Mouse (Mus musculus) lung, adult 2 months (tissue): Measurements from ENCODE around the gene Trp53. TPM values are rescaled to one million over a fixed set of nuclear protein-coding genes. Genes with fewer than 3 reads are reported as not detected.

ENCODE experiments used
- DNase-seq: peaks from one replicate; pipeline ENCODE4 v3.0.0; 2022
- H3K4me1 ChIP-seq: fragments of 200-500 bp; 2 replicates; pipeline ENCODE4 v1.6.1; 2011; ENCODE audit warnings: low read length; ENCODE audit not compliant: control insufficient read depth, insufficient read depth
- H3K4me3 ChIP-seq: fragments of 200-500 bp; replicated peaks from 2 replicates; pipeline ENCODE3; 2011; ENCODE audit warnings: low read depth, mild to moderate bottlenecking, control low read depth, low read length; ENCODE audit errors: extremely low read depth
- CTCF ChIP-seq: fragments of 200-500 bp; IDR thresholded peaks from 2 replicates; pipeline ENCODE4 v1.5.1; 2011; ENCODE audit warnings: mild to moderate bottlenecking, low read length, control low read depth; ENCODE audit not compliant: insufficient read depth
- POLR2A ChIP-seq: fragments of 200-500 bp; IDR thresholded peaks from 2 replicates; pipeline ENCODE4 v1.6.1; 2011; ENCODE audit warnings: low read depth, mild to moderate bottlenecking, control low read depth, low read length, borderline replicate concordance; ENCODE audit errors: extremely low read depth
- WGBS: fragments of 180-500 bp; shearing (Covaris S2); methylation state at CpG from one replicate; pipeline ENCODE4 v1.1.7; 2018; 5-methylcytosine and 5-hydroxymethylcytosine counted together
- polyA plus RNA-seq: library from polyadenylated mRNA; depleted of rRNA; stranded (reverse); fragments of >200 nt; gene quantifications from 2 replicates; pipeline ENCODE4 v1.2.3, GENCODE M21; 2012

The Trp53 gene
- polyA plus RNA-seq, 1 experiment = 75.0 TPM

DNA sequence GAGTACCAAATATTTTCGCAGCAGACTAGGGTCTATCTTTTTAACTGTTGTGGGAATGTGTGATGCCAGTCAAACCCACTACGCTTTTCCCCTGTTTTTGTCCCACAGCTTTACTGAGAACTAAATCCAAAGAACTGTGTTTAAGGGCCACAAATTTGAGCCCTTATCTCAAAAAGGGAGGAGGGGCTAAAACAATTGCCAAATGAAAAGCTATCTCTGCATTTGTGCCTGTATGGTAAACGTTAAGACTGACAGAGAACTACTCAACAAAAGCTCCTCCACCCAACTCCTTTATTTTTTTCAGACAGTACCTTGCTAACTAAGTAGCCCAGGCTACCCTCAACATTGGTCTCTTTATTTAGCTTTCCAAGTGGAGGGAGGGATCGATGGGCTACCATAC is 12.6 kb downstream of the Trp53 start:
- 75% methylated on average over 4 of the region's 4 CpGs for WGBS
- DNase-seq = no peak
- no peaks in the 10 kb centered on the region for H3K4me1 ChIP-seq
- no peak overlapping the region for H3K4me3 ChIP-seq
- no peak for TF ChIP-seq CTCF

DNA sequence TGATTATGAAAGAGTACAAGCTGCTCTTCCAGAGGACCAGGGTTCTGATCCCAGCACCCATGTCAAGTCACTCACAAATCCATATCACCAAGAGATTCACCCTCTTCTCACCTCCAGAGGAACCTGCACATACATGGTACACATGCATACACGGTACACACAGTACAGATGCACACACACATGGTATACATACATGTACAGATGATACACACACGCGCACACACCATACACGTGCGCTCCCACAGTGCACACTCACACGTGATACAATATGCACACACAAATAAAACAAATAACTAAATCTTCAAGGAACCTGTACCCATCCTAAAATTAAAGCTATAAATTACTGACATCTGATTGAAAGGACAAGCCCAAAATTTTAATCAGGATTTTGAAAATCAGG is 14.7 kb downstream of the Trp53 start:
- TF ChIP-seq POLR2A (no peak), CTCF (no peak)
- no peak for DNase-seq
- Histone ChIP-seq H3K4me1 (no peaks in the 10 kb centered on the region), H3K4me3 (no peak overlapping the region)
- WGBS = 95% methylated on average over 6 of the region's 6 CpGs

- H3K4me3 ChIP-seq = no peak overlapping the region
- WGBS = 18% methylated on average over 9 of the region's 9 CpGs
- no peaks in the 10 kb centered on the region for H3K4me1 ChIP-seq
- TF ChIP-seq CTCF (no peak), POLR2A (no peak)
- no peak for DNase-seq
Observed at GRCm38 (mm10) chr11:69599436-69599835, 19.3 kb downstream of the Trp53 start.

GRCm38 (mm10) chr11:69600098-69600497 is 19.9 kb downstream of the Trp53 start:
- 23% methylated on average over 6 of the region's 6 CpGs for WGBS
- TF ChIP-seq POLR2A = no peak
- no peak for TF ChIP-seq CTCF
- H3K4me3 ChIP-seq = no peak overlapping the region
- H3K4me1 ChIP-seq = no peaks in the 10 kb centered on the region
- DNase-seq = no peak

DNA sequence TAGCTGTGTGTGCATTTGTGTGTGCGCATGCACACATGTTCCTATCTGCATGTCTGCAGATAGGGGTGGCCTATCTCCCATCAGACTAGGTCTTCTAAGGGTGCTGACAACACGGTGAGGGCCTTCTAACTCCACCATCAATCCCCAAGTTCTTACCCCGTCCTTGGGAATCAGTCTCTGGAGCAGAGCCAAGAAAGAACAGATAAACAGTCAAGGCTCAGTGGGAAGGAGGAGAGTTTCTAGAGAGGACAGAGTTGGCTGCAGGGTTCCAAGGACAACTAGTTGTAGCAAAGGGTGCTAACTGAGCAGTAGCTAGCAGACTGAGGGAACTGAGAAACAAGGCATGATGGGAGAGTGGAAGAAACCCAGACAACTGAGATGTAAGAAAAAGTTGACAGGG is 21.6 kb downstream of the Trp53 start:
- H3K4me3 ChIP-seq = no peak overlapping the region
- H3K4me1 ChIP-seq = no peaks in the 10 kb centered on the region; the same call in 1 of the 2 replicates
- no peak for DNase-seq
- TF ChIP-seq POLR2A (no peak), CTCF (no peak)
- 57% methylated on average over 3 of the region's 3 CpGs for WGBS

- no peaks in the 10 kb centered on the region; the same call in 1 of the 2 replicates for H3K4me1 ChIP-seq
- TF ChIP-seq POLR2A (no peak), CTCF (no peak)
- DNase-seq = no peak
- no peak overlapping the region for H3K4me3 ChIP-seq
- 69% methylated on average over 8 of the region's 8 CpGs for WGBS
Observed at GRCm38 (mm10) chr11:69603516-69603915, 23.4 kb downstream of the Trp53 start.

DNA sequence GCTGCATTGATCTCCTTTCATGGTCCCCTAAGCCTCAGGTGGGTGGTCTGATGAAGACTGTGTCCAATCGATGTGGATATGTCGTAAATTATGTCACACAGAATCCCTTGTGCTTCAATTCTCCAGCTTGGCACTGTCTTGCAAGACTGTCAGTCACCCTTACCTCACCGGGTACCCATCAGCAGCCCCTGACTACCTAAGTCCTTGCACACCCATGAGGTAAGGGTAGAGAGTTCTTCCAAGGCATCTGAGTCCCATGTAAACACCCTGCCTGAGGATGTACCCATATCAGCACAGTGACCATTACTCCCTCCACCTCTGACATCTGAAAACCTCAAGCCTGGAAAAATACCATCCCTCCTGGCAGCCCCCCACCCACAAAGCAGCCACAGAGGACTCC is 24.2 kb downstream of the Trp53 start:
- no peaks in the 10 kb centered on the region; the same call in 1 of the 2 replicates for H3K4me1 ChIP-seq
- H3K4me3 ChIP-seq = no peak overlapping the region
- DNase-seq = no peak
- no peak for TF ChIP-seq CTCF
- TF ChIP-seq POLR2A = no peak
- 66% methylated on average over 3 of the region's 3 CpGs for WGBS

DNA sequence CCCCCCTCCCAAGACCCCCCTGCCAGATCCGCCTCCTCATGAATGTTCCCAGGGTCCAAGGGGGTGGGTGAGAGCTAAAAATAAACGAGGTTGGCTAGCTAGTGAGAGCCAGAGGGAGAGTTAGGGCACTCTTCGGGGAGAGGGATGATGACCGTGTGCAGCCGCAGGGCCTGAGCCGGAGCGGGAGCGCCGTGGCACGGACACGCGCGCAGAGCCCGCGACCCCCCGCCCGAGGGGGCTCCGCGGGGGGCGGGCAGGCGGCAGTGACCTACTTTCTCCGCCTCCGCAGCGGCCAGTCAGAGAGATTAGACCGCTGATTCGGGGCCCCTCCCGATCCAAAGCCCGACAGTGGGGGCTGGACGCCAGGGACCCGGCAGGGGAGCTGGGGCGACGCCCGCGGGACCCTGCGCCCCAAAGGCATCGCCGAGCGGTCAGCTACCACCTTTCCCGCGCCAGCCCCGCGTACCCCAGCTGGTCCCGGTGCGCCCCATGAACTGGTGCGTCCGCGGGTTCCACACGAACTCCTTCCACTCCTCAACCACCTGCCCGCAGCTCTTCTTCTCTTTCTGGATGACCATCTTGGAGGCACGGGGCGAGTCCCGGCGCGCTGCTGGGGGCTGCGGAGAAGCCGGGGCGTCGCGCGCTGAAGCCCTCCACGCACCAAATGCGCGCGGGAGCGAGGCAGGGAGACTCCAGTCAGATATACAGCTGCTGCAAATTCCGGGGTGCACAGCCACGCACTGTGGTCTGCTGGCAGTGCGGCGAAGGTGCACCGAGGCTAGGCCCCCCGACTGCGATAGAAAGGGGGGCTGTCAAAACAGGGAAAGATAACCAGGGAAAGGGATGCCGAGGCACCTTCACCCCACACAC is 24.9 kb downstream of the Trp53 start:
- peak overlapping the region; percentile 73 for H3K4me3 ChIP-seq
- TF ChIP-seq CTCF (no peak), POLR2A (no peak)
- WGBS = under 1% methylated on average over 73 of the region's 73 CpGs
- DNase-seq = no peak
- no peaks in the 10 kb centered on the region; the same call in 1 of the 2 replicates for H3K4me1 ChIP-seq

- peak; percentile 70; the same call in 1 of the 2 replicates for TF ChIP-seq POLR2A
- no peak for TF ChIP-seq CTCF
- Histone ChIP-seq H3K4me3 (peak within 1 kb of the TSS; percentile 73), H3K4me1 (no peaks in the 10 kb centered on the region; the same call in 1 of the 2 replicates)
- DNase-seq = peak; percentile 54
- WGBS = 4% methylated on average over 32 of the region's 32 CpGs
Observed at GRCm38 (mm10) chr11:69605726-69606490, 25.7 kb downstream of the Trp53 start, which contains the start of gene Atp1b2. Atp1b2 (minus strand) TSS chr11:69605942.

DNA sequence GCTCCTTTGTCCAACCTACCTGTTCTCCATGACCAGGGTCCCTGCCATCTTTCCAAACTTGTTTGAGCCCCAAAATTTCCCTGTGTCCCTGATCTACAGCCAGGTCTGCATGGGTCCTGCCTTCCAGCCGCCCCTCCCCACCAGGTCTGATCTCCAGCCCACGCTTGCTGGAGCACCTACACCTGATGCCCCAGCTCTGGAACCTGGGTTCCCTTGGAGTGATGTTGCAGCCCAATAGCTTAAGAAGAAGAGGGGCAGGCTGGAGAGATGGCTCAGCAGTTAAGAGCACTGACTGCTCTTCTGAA is 26.3 kb downstream of the Trp53 start:
- DNase-seq = no peak
- Histone ChIP-seq H3K4me1 (no peaks in the 10 kb centered on the region; the same call in 1 of the 2 replicates), H3K4me3 (no peak overlapping the region)
- WGBS = 88% methylated on average over 2 of the region's 2 CpGs
- no peak for TF ChIP-seq CTCF
- TF ChIP-seq POLR2A = no peak
